Mouse (Mus musculus) heart, adult 2 months (tissue): ENCODE measurements at regions not wholly inside any gene's neighbourhood (a gene's known extent, or its start where the extent isn't known, plus 50 kb on each side); places are given as distances from the start of the nearest gene placed in this dataset.

Source experiments
- CTCF ChIP-seq: fragments of 200-600 bp; IDR thresholded peaks from 2 replicates; pipeline ENCODE4 v1.8.1; 2022; ENCODE audit warnings: antibody characterized with exemption, mild to moderate bottlenecking, moderate library complexity
- EP300 ChIP-seq: fragments of 200-500 bp; IDR thresholded peaks from 2 replicates; pipeline ENCODE4 v1.6.1; 2011; ENCODE audit warnings: low read depth, low read length, control low read depth; ENCODE audit not compliant: insufficient read depth

DNA sequence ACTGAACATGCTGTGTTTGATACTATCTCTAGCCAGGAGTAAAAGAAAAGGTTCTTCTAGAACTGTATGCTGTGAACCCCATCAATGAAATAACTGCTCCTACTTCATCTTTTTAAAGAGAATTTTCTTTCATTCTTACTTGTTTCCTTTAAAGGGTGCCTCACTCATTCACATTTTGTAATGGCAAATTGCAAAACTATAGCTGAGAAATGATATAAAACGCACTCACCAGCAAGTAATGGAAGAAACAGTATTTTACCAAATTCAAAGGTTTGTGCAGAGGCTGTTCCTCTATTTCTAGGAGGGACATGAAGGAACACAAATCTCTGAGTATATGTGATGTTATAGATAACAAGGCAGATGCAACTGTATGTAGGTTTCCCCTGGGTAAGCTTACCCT is 183.4 kb downstream of the Gm11146 start:
- TF ChIP-seq CTCF: no peak
- TF ChIP-seq EP300: no peak
